Mouse (Mus musculus) hindbrain, embryonic 10.5 days (tissue): Measurements from ENCODE around the gene Fam214a. TPM values are rescaled to one million over a fixed set of nuclear protein-coding genes. Genes with fewer than 3 reads are reported as not detected.
A peak's percentile ranks its signal among the peaks of the same experiment; 100 is the strongest.

ENCODE experiments used
- DNase-seq: peaks from one replicate; pipeline ENCODE4 v3.0.0-alpha.2; 2017; ENCODE audit warnings: low spot score
- H3K27ac ChIP-seq: fragments of 300-500 bp; sonication (generic); 2 replicates; pipeline ENCODE4 v1.5.1; 2016; ENCODE audit warnings: mild to moderate bottlenecking, moderate library complexity
- H3K27me3 ChIP-seq: fragments of 300-500 bp; sonication (generic); 2 replicates; pipeline ENCODE4 v1.6.1; 2016; ENCODE audit warnings: mild to moderate bottlenecking; ENCODE audit not compliant: poor library complexity, insufficient read depth, severe bottlenecking
- H3K36me3 ChIP-seq: fragments of 300-500 bp; sonication (generic); 2 replicates; pipeline ENCODE4 v1.6.1; 2016; ENCODE audit warnings: mild to moderate bottlenecking, moderate library complexity
- H3K4me1 ChIP-seq: fragments of 300-500 bp; sonication (generic); replicated peaks from 2 replicates; pipeline ENCODE4 v1.6.1; 2016; ENCODE audit warnings: mild to moderate bottlenecking
- H3K4me3 ChIP-seq: fragments of 300-500 bp; sonication (generic); 2 replicates; pipeline ENCODE4 v1.5.1; 2016; ENCODE audit warnings: mild to moderate bottlenecking, moderate library complexity
- H3K9me3 ChIP-seq: fragments of 300-500 bp; sonication (generic); 2 replicates; pipeline ENCODE4 v1.6.1; 2016; ENCODE audit warnings: mild to moderate bottlenecking, moderate library complexity
- WGBS: fragments of 180-500 bp; shearing (Covaris S2); methylation state at CpG from one replicate; pipeline ENCODE4 v1.1.7; 2016; 5-methylcytosine and 5-hydroxymethylcytosine counted together
- polyA plus RNA-seq: library from polyadenylated mRNA; unstranded; fragments of >200 nt; fragmentation: Nextera tagmentation; extraction: Ambion mirVana; gene quantifications from 2 replicates; pipeline ENCODE4 v1.2.1, GENCODE M21; 2016

Fam214a gene
- polyA plus RNA-seq, 1 experiment from 2014 or later, result 13.1 TPM

DNA sequence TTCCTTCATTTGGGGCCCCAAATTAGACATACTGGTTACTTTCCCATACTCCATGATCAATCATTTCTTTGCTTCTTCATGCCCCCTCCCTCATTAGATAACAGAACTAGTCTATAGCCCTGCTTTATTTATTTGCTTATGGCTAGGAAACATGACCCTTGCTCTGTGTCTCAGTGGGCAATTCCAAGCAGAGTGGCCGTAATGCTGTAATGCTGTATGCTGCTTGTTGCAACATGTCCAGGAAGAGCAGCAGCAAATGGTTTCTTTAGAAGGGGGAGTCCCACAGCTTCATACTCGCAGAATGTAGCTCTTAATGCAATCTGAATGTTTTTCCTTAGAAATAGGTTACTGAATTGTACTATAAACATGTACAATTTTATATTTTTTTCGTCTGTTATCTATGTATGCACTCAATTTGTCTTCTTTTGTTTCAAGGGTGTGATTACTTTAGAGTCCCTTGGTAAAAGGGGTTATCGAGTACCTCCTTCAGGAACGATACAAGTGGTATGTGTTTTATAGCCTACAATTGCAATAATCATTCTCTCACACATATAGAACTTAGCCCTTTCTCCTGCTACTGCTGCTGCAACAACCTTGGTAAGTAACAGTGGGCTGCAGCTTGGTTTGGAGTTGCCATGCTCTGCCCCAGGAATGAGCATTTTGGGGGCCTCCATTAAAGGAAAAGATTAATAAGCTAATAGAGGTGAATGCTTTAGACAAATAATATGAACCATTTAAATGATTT lies 70.6 kb downstream of the Fam214a start:
- Histone ChIP-seq H3K4me3 (no peak overlapping the region), H3K4me1 (peaks cover 7% of the 10 kb centered on the region; the same call in 1 of the 2 replicates), H3K36me3 (peaks cover 23% of the 10 kb centered on the region), H3K27ac (no peak overlapping the region), H3K9me3 (no peaks in the 10 kb centered on the region), H3K27me3 (no peaks in the 10 kb centered on the region)
- WGBS, result 76% methylated on average over 5 of the region's 5 CpGs
- DNase-seq, result no peak

DNA sequence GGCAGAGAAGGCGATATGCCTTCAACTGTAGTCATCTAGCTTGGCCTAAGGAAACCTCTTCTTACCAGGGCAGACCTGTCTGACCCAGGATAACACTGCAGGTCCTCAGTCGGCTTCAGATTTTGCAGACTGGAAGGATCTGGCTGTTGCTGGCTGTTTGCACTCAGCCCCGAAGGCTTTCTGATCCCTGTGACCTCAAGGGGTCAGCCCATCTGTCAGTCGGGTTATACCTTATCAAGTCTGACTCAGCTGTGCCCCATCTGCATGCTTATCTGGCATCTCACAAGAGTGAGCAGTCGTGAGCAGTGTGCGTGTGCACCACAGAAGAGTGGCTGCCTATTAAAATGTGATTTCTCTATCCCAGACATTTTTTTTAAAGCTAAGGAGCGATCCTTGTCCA lies 71.4 kb downstream of the Fam214a start:
- Histone ChIP-seq H3K27ac (no peak overlapping the region), H3K4me3 (no peak overlapping the region), H3K36me3 (peaks cover 17% of the 10 kb centered on the region), H3K9me3 (no peaks in the 10 kb centered on the region), H3K4me1 (peaks cover 7% of the 10 kb centered on the region; the same call in 1 of the 2 replicates), H3K27me3 (no peaks in the 10 kb centered on the region)
- 55% methylated on average over 7 of the region's 7 CpGs for WGBS
- peak; percentile 38 for DNase-seq

GRCm38 (mm10) chr9:75025689-75026088 lies 73.0 kb downstream of the Fam214a start:
- WGBS, result 70% methylated on average over 6 of the region's 6 CpGs
- no peak for DNase-seq

DNA sequence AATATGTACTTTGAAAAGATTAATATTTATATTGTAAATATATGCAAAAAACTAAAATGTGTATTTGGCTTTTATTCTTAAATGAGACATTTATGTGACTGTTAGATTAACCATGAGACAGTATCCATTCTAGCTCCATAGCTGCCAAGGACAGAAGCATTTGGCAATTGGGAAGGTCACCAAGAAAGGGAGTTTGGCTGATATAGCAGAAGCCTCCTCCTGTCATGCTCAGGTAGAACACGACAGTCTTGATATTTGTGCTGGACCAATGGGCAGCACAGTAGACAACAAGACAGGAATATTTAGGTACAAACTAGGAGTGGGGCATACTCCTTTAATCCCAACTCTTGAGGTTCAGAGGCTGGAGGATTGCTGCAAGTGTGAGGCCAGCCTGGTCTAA lies 79.7 kb downstream of the Fam214a start:
- no peaks in the 10 kb centered on the region for H3K27me3 ChIP-seq
- H3K9me3 ChIP-seq, result no peaks in the 10 kb centered on the region
- no peak for DNase-seq
- no peak overlapping the region for H3K4me3 ChIP-seq
- H3K4me1 ChIP-seq, result 0 out of 2 replicates have a peak, but pooled peaks cover 2% of the 10 kb centered on the region
- no peak overlapping the region for H3K27ac ChIP-seq
- 93% methylated on average over 1 of the region's 1 CpGs for WGBS
- H3K36me3 ChIP-seq, result no peaks in the 10 kb centered on the region

More at GRCm38 (mm10) chr9:75025689-75026088, 73.0 kb downstream of the Fam214a start:
- peaks cover 7% of the 10 kb centered on the region; the same call in 1 of the 2 replicates for H3K4me1 ChIP-seq
- peaks cover 6% of the 10 kb centered on the region; the same call in 1 of the 2 replicates for H3K36me3 ChIP-seq
- no peak overlapping the region for H3K4me3 ChIP-seq
- no peak overlapping the region for H3K27ac ChIP-seq
- no peaks in the 10 kb centered on the region for H3K9me3 ChIP-seq
- no peaks in the 10 kb centered on the region for H3K27me3 ChIP-seq

- 0 out of 2 replicates have a peak, but pooled peaks cover 2% of the 10 kb centered on the region for H3K4me1 ChIP-seq
- H3K27ac ChIP-seq, result no peak overlapping the region
- 61% methylated on average over 7 of the region's 7 CpGs for WGBS
- no peak for DNase-seq
- H3K27me3 ChIP-seq, result no peaks in the 10 kb centered on the region
- no peak overlapping the region for H3K4me3 ChIP-seq
- no peaks in the 10 kb centered on the region for H3K36me3 ChIP-seq
- no peaks in the 10 kb centered on the region for H3K9me3 ChIP-seq
These were observed 80.5 kb downstream of the Fam214a start for GRCm38 (mm10) chr9:75033141-75033540.

GRCm38 (mm10) chr9:75034691-75035090 lies 82.0 kb downstream of the Fam214a start:
- H3K36me3 ChIP-seq, result no peaks in the 10 kb centered on the region
- no peak overlapping the region for H3K4me3 ChIP-seq
- H3K27me3 ChIP-seq, result no peaks in the 10 kb centered on the region
- DNase-seq, result no peak
- H3K27ac ChIP-seq, result no peak overlapping the region
- WGBS, result 59% methylated on average over 1 of the region's 1 CpGs
- no peaks in the 10 kb centered on the region for H3K9me3 ChIP-seq
- H3K4me1 ChIP-seq, result peaks cover 17% of the 10 kb centered on the region

- Histone ChIP-seq H3K4me3 (no peak overlapping the region), H3K4me1 (peaks cover 17% of the 10 kb centered on the region), H3K9me3 (no peaks in the 10 kb centered on the region), H3K36me3 (peaks cover 9% of the 10 kb centered on the region), H3K27ac (no peak overlapping the region), H3K27me3 (no peaks in the 10 kb centered on the region)
- 82% methylated on average over 4 of the region's 4 CpGs for WGBS
- DNase-seq, result no peak
These were observed 83.3 kb downstream of the Fam214a start for GRCm38 (mm10) chr9:75035944-75036343.

- peak within 1 kb of the TSS; percentile 93 for H3K27ac ChIP-seq
- H3K36me3 ChIP-seq, result peaks cover 17% of the 10 kb centered on the region
- peak within 1 kb of the TSS; percentile 98 for H3K4me3 ChIP-seq
- peaks cover 17% of the 10 kb centered on the region for H3K4me1 ChIP-seq
- under 1% methylated on average over 73 of the region's 73 CpGs for WGBS
- DNase-seq, result peak; percentile 88
- H3K9me3 ChIP-seq, result no peaks in the 10 kb centered on the region
- H3K27me3 ChIP-seq, result no peaks in the 10 kb centered on the region
These were observed 85.0 kb downstream of the Fam214a start, which contains the start of gene Arpp19 for GRCm38 (mm10) chr9:75037451-75038356. Gene Arpp19 (plus strand): TSS chr9:75037614.

DNA sequence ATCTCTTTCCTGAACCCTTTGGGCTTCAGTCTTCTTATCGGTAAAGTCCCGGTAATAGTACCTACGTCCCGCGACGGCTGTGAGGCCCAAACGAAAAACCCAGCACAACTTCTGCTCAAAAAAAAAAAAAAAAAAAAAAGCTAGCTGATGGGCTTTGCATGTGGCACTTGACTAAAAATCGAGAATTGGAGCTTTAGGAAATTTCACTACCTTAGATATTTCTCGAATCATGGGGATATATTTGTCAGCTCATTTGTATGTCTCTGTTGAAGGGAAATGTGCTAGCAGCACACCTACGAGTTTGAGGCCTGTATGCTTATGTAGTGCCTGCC lies 85.6 kb downstream of the Fam214a start:
- Histone ChIP-seq H3K4me1 (peaks cover 17% of the 10 kb centered on the region), H3K9me3 (no peaks in the 10 kb centered on the region), H3K27ac (peak overlapping the region; percentile 93), H3K4me3 (peak overlapping the region; percentile 98), H3K27me3 (no peaks in the 10 kb centered on the region), H3K36me3 (peaks cover 24% of the 10 kb centered on the region)
- no peak for DNase-seq
- WGBS, result 2% methylated on average over 10 of the region's 10 CpGs

GRCm38 (mm10) chr9:75040566-75040965 lies 87.9 kb downstream of the Fam214a start:
- Histone ChIP-seq H3K9me3 (no peaks in the 10 kb centered on the region), H3K36me3 (peaks cover 38% of the 10 kb centered on the region), H3K27ac (no peak overlapping the region), H3K4me3 (no peak overlapping the region), H3K4me1 (peaks cover 17% of the 10 kb centered on the region), H3K27me3 (no peaks in the 10 kb centered on the region)
- DNase-seq, result no peak
- WGBS, result 92% methylated on average over 2 of the region's 2 CpGs

GRCm38 (mm10) chr9:75041840-75042525 lies 89.3 kb downstream of the Fam214a start:
- peaks cover 17% of the 10 kb centered on the region for H3K4me1 ChIP-seq
- no peak for DNase-seq
- H3K9me3 ChIP-seq, result no peaks in the 10 kb centered on the region
- no peak overlapping the region for H3K4me3 ChIP-seq
- no peaks in the 10 kb centered on the region for H3K27me3 ChIP-seq
- peaks cover 51% of the 10 kb centered on the region for H3K36me3 ChIP-seq
- H3K27ac ChIP-seq, result no peak overlapping the region
- WGBS, result 89% methylated on average over 2 of the region's 2 CpGs

GRCm38 (mm10) chr9:75043191-75043590 lies 90.5 kb downstream of the Fam214a start:
- Histone ChIP-seq H3K27ac (no peak overlapping the region), H3K9me3 (no peaks in the 10 kb centered on the region), H3K36me3 (peaks cover 59% of the 10 kb centered on the region), H3K27me3 (no peaks in the 10 kb centered on the region), H3K4me3 (no peak overlapping the region), H3K4me1 (peaks cover 15% of the 10 kb centered on the region)
- WGBS, result 97% methylated on average over 2 of the region's 2 CpGs
- no peak for DNase-seq
